Mouse (Mus musculus) gastrocnemius, adult 18-20 months (tissue): ENCODE results near the gene Atg5. TPM values are rescaled to one million over a fixed set of nuclear protein-coding genes. Genes with fewer than 3 reads are reported as not detected.

ENCODE experiments used
- DNase-seq: peaks from one replicate; pipeline ENCODE4 v3.0.0; 2021; ENCODE audit warnings: low spot score
- microRNA-seq: library from miRNA; unstranded; fragments of <30 nt; microRNA quantifications from one replicate; pipeline ENCODE4 v1.2.0, GENCODE M21; 2021
- total RNA-seq, 2 experiments: library from RNA; stranded (reverse); gene quantifications; 2 replicates each; pipeline ENCODE4 v1.2.3; 2021

The Atg5 gene
- total RNA-seq, 2 experiments from 2014 or later: 11.7 to 12.7 TPM

- no peak for DNase-seq
These were observed 117.1 kb downstream of the Atg5 start for GRCm38 (mm10) chr10:44385227-44385626.

DNA sequence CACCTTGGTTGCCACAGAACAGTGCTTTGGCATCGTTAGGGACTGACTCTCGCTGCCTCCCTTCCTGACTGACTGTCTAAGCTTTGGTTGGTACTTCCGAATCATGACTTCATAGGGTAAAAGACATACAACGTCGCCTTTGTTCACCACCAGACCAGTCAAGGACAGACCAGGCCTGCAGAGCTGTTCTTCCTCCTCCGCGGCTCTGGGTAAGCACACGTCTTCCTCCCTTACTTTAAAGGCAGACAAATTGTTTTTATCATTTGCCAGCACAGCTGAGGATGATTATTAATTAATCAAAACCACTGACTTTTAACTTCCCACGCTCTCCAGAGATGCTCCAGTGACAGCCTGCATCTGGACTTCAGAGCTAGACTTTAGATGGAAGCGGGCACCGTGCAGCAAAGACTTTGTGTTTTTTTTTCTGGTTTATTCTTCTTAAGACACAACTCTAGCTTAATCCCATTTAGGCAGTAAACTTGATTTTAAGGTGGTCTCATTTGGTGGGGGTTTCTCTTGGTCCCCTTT, 120.6 kb downstream of the Atg5 start:
- no peak for DNase-seq

DNA sequence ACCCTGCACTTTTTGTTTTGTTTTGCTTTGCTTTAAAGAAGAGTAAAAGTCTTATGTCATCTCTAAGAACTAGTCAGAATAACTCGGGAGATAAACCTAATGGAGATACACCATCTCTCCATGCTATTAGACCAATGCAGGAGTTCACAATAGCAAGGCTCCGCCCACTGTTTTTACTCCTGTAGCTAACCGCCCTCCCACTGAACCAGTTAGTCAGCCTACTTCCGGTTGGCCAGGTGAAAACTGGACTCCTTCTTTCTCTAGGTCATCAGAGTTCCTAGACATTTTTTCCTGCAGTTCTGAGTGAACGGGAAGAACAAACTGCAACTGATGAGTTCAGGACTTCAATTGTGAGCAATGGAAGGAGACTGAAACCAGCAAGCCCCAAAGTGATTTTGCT, 122.1 kb downstream of the Atg5 start:
- no peak for DNase-seq

DNA sequence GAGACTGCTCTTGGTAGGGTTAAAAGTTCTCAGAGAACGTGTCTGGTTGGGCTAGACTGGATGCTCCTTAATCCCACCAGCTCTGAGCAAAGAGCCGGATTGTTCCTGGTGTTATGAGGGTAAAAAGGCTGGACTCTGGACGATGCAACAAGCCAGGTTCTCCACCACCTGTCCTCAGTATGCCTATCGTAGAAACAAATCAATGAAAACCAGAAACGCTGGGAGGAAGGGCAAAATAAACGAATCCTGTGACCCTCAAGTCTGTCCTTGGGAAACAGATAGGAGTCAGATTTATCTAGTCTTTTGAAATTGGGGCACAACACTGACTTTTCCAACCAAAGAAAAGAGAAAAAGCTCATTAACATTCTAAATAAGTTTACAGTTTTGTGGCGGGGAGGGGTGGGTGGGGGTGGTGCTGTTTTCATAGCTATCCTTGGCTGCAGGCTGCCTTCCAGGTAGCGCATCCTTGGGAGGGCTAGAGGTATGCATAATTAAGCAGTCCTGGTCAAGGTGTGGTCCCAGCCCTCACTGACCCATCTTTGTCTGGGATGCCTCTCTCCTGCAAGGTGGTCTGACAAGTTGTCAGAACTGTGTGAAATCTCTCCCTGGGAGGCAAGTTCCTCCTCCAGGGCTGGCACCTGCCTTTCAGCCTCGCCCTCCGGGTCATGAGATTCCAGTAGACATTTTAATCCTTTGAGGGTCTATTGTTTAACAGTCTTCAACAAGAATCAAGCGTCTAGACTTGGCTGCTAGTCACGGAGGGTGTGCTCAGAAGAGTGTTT, 123.5 kb downstream of the Atg5 start:
- no peak for DNase-seq

GRCm38 (mm10) chr10:44392855-44393254, 124.7 kb downstream of the Atg5 start:
- DNase-seq: no peak

DNA sequence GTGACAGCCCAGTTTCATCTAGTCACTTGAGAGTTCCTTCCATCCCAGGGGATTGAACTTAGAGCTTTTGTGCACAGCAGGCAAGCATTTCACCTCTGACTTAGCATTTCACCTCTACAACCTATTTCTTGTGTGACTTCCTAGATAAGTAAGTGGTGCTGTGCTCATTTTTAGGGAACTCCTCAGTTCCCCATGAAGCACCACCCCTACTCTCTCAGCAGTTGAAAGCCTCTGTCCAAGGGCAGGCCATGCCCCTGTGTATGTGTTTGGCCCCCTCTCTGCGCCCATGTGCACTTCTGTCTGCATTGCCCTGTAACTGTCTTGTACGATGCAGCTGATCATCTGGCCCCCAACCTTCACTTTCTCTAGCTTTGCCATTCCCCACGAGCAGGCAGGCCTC, 132.0 kb downstream of the Atg5 start:
- DNase-seq: no peak

DNA sequence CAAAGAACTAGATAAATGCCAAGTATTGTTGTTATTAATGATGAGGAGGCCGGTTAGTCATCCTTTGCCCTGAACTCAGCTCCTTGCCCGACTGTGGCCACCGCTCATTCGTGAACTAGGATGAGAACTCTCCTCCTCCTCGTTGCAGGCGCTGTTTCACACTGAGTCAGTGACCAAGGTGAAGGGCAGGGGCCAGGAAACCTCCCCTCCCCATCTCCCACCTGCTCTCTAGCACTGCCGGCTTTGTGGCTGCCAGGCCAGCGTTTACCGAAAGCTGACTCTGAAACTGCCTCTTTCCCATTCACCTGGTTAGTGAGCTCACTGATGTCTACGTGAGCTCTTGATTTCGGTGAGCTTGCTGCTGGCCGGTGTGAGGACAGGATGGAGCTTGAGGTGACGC, 132.4 kb downstream of the Atg5 start:
- no peak for DNase-seq

DNA sequence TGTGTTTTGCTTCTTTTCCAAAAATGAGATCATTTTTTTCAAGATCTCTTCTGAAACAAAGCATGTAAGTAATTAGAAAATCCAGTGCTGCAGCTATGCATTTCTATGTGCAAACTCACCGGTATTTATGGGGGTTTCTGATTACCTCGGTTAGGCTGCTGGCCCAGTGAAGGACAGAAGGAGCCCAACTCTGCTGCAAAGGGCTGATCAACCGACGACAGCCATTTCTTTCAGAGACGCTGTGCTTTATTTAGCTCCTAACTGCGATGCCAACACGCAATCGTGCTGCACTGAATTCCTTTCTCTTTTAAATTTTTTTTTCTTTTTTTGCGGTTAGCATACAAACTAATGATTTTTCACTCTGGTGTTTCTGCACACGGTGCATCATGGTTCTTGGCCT, 133.4 kb downstream of the Atg5 start:
- no peak for DNase-seq

DNA sequence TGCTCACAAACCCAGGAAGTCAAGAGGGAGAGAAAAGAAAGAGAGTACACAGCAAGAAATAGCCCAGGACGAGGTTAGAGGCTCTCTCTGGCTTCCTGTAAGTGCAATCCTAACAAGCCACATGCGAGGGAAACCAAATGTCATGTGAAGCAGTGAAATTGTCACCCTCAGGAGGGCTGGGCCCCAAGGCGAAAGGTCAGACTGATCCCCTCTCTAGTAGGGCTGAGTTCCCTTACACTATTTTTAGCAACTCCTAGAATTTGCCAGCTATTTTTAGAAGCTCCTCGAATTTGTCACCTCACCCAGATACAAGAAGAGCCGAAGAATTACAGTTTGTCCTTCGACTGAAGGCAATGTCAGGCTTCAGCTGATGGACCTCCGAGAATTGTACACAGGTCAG, 135.3 kb downstream of the Atg5 start:
- peak; percentile 26 for DNase-seq

- no peak for DNase-seq
These were observed 140.9 kb downstream of the Atg5 start for GRCm38 (mm10) chr10:44409054-44409453.

DNA sequence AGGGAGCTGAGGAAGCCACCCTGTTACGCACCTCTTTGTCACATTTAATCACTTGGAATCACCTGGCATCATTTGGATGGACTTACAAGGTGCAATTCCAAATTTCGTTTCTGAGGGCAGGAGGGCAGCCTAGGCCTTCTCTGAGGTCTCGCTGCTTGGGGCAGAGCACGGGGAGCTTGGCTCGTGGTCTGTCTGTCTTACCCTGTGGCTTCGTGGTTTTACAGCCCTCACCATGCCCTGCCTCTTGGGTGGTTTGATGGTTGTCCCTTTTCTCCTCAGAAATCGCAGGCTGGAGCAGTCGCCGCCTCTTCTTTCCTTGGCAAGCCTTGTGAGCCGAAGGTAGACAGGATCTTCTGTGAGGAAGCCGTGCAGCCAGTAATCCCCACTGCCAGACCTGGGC, 141.8 kb downstream of the Atg5 start:
- DNase-seq: no peak

Small RNA genes within 50 kb of the gene (microRNA-seq; reads per million reads assigned to microRNA genes)
- gene Mir1929: not detected

Other genes starting within 250 kb of the Atg5 start
- 1 to 10 TPM; 1.1 to 1.6 TPM for gene Crybg1, start 119.5 kb upstream of the Atg5 start, total RNA-seq